Mouse (Mus musculus) left cerebral cortex, adult 6 months (tissue): ENCODE data around the gene Fam228a. TPM values are rescaled to one million over a fixed set of nuclear protein-coding genes. Genes with fewer than 3 reads are reported as not detected.

Experiments
- long read RNA-seq, 2 experiments: library from polyadenylated mRNA; unstranded; transcript quantifications; one replicate each; pipeline ENCODE4 v2.0.0; 2019 to 2020
- polyA plus RNA-seq: library from polyadenylated mRNA; unstranded; fragments of <200 nt; fragmentation: Nextera tagmentation; gene quantifications from 2 replicates; pipeline ENCODE4 v1.2.3, GENCODE M21; 2021

Fam228a gene
- 0.06 and 0.21 TPM in 2 replicates for polyA plus RNA-seq
- long read RNA-seq, experiment 1, partial matches to known transcripts: 0 of 6 reads
- long read RNA-seq, experiment 1, other reads (novel, unspliced or antisense): 6 of 6 reads
- long read RNA-seq, experiment 2: 0 reads

GRCm38 (mm10) chr12:4738031-4738576, at the start of gene Fam228a:
Gene Fam228a (minus strand): TSS chr12:4738430.

DNA sequence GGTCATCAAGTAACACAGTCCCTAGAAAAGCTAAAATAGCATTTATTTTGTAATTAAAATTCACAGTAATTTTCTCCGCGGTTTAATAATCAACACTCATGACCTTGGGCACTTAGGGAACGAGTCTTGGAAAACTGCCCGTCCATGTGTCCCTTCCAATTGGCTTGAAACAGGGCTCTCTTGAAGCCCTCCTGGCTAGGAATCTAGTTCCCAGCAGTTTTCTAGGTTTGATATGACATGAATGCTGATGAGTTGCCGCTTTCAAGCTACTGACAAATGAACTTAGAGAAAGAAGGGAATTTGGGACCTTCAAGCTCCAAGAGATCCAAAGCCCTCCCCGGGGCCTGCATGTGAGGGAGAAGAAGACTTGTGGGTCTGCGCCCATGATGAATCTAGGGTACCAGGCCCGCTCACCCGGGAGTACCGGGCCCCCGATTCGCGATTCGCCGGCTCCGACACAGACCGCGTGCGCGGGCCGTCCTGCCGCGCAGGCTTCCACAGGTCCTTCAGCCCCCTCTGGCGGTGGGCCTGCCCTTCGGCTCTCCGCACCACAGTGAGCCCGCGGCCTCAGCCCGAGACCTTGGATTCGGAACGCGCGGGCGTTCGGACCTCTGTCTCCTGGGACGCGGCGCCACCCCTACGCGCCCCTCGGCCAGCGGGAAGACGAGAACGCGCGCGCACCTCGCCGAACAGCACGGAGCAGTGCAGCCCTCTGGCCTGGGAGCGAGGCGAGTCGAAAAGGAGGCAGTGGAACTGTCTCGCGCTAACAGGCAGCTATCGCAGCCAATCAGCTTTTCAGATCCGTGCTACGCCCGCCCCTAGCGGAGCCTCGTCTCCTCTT, 30.5 kb upstream of the Fam228a start, which contains the start of the genes Pfn4 and Fam228b:
Gene Pfn4, plus strand, starts transcription at position 531 of the 841 bp plus-strand sequence.
Gene Fam228b, minus strand, starts transcription at position 776 of the 841 bp plus-strand sequence.

Other genes with a start within 250 kb of the Fam228a start
- 15.7 and 28.4 TPM in 2 replicates for gene Itsn2, start 145.8 kb downstream of the Fam228a start, polyA plus RNA-seq
- gene Gm3625, start 145.5 kb downstream of the Fam228a start, polyA plus RNA-seq: not detected in 2 replicates
- gene Pfn4, start 30.6 kb upstream of the Fam228a start, polyA plus RNA-seq: 17.8 and 26.7 TPM in 2 replicates
- 10.5 and 12.7 TPM in 2 replicates for gene Fam228b, start 30.8 kb upstream of the Fam228a start, polyA plus RNA-seq
- 136 and 180 TPM in 2 replicates for gene Sf3b6, start 79.1 kb upstream of the Fam228a start, polyA plus RNA-seq
- 80.4 and 93.4 TPM in 2 replicates for gene Fkbp1b, start 103.2 kb upstream of the Fam228a start, polyA plus RNA-seq
- gene Wdcp, start 104.9 kb upstream of the Fam228a start, polyA plus RNA-seq: 9.0 and 12.7 TPM in 2 replicates
- 0.08 TPM in 1 of 2 replicates, not detected in the other for gene Mfsd2b, start 135.9 kb upstream of the Fam228a start, polyA plus RNA-seq
- gene Ubxn2a, start 169.3 kb upstream of the Fam228a start, polyA plus RNA-seq: 49.0 and 62.6 TPM in 2 replicates
- 0.96 and 4.9 TPM in 2 replicates for gene Atad2b, start 178.9 kb upstream of the Fam228a start, polyA plus RNA-seq